Mouse (Mus musculus) kidney, embryonic 14.5 days (tissue): ENCODE measurements around the gene Umad1. TPM values are rescaled to one million over a fixed set of nuclear protein-coding genes. Genes with fewer than 3 reads are reported as not detected.

Experiments used
- ATAC-seq: fragments of 200-750 bp; cut with Nextera tagmentation; 2 replicates; pipeline ENCODE4 v1.8.0; 2017; ENCODE audit warnings: moderate number of reproducible peaks, mild to moderate bottlenecking, moderate TSS enrichment, moderate library complexity; ENCODE audit not compliant: low FRiP score, low TSS enrichment
- H3K27ac ChIP-seq: fragments of 300-500 bp; sonication (generic); 2 replicates; pipeline ENCODE4 v1.5.1; 2014; ENCODE audit warnings: low read depth, mild to moderate bottlenecking, low read length, moderate library complexity, mixed read lengths
- H3K27me3 ChIP-seq: fragments of 300-500 bp; sonication (generic); 2 replicates; pipeline ENCODE4 v1.6.1; 2014; ENCODE audit warnings: mild to moderate bottlenecking, low read length; ENCODE audit not compliant: control insufficient read depth, insufficient read depth
- H3K36me3 ChIP-seq: fragments of 300-500 bp; sonication (generic); 2 replicates; pipeline ENCODE4 v1.6.1; 2014; ENCODE audit warnings: low read length, mixed read lengths; ENCODE audit not compliant: control insufficient read depth, insufficient read depth
- H3K4me1 ChIP-seq: fragments of 300-500 bp; sonication (generic); 2 replicates; pipeline ENCODE4 v1.6.1; 2014; ENCODE audit warnings: low read length, mixed read lengths; ENCODE audit not compliant: control insufficient read depth, insufficient read depth
- H3K4me2 ChIP-seq: fragments of 300-500 bp; sonication (generic); replicated peaks from 2 replicates; pipeline ENCODE4 v1.6.1; 2014; ENCODE audit warnings: low read depth, mild to moderate bottlenecking, low read length
- H3K4me3 ChIP-seq: fragments of 300-500 bp; sonication (generic); 2 replicates; pipeline ENCODE4 v1.5.1; 2014; ENCODE audit warnings: mild to moderate bottlenecking, low read length
- H3K9ac ChIP-seq: fragments of 300-500 bp; sonication (generic); 2 replicates; pipeline ENCODE4 v1.6.1; 2014; ENCODE audit warnings: low read depth, mild to moderate bottlenecking, low read length, moderate library complexity
- H3K9me3 ChIP-seq: fragments of 300-500 bp; sonication (generic); 2 replicates; pipeline ENCODE4 v1.6.1; 2016; ENCODE audit warnings: low read length; ENCODE audit not compliant: control insufficient read depth
- WGBS: fragments of 180-500 bp; shearing (Covaris S2); extraction: QIAGEN DNeasy Blood & Tissue Kit; methylation state at CpG from one replicate; pipeline ENCODE4 v1.1.7; 2014; 5-methylcytosine and 5-hydroxymethylcytosine counted together
- polyA plus RNA-seq: library from polyadenylated mRNA; unstranded; fragments of >200 nt; fragmentation: Nextera tagmentation; extraction: Ambion mirVana; gene quantifications from 2 replicates; pipeline ENCODE4 v1.2.1, GENCODE M21; 2014

Umad1 gene
- polyA plus RNA-seq, 1 experiment from 2014 or later = 19.7 TPM

DNA sequence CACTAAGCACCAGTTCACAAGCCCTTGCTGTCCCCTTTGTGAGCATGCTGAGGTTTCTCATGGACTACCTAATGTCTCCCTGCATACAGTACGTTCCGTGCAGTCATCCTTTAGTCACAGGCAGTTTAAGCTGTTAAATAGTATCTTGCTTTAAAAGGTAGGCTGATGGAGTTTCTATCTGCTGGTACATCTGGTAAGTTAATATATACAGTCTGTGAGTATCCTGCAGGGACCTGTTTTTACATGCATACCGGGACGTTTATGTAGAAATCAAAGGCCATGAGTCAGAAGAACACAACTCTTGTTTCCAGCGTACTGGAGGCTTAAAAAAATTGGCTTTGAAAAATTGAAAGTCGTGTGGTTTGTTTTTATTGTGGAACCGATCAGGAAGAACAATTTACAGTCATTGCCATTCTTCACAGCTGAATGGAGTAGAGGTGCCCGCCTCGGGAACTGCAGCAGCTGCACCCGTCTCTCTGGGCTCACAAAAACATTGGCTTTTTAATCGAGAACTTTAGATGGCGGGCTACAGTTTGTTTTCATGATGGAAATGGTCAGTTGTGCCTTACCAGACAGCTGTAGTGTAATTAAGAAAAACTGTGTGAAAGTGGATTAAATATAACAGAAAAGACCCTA, 93.6 kb downstream of the Umad1 start:
- Histone ChIP-seq H3K27ac (peak overlapping the region; percentile 37; the same call in 1 of the 2 replicates), H3K9ac (no peak overlapping the region), H3K36me3 (no peaks in the 10 kb centered on the region), H3K4me2 (peak overlapping the region; percentile 19; the same call in 1 of the 2 replicates), H3K4me3 (no peak overlapping the region), H3K27me3 (no peaks in the 10 kb centered on the region), H3K9me3 (no peaks in the 10 kb centered on the region), H3K4me1 (peaks cover 7% of the 10 kb centered on the region; the same call in 1 of the 2 replicates)
- 24% methylated on average over 12 of the region's 12 CpGs for WGBS
- peak; percentile 52 for ATAC-seq

DNA sequence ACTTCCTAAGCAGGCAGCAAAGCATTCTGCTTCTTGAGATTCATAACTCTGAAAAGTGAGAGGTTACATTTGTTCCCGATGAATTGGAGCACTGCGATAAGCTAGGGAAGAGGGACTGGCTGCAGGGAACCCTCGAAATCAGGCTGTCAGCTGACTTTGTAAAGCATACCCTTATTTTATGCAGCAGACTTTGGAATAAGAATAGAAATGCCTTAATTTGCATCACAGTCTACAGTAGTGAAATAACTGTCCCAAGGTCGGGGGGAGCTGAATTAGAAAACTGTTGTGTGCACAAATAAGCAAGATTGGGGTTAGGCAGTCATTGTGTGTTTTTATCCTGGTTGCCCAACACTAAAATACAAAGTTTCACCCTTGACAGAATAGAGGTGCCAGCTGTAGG, 94.4 kb downstream of the Umad1 start:
- 73% methylated on average over 4 of the region's 4 CpGs for WGBS
- H3K4me1 ChIP-seq = peaks cover 7% of the 10 kb centered on the region; the same call in 1 of the 2 replicates
- H3K27ac ChIP-seq = no peak overlapping the region
- H3K4me2 ChIP-seq = no peak overlapping the region
- ATAC-seq = no peak
- H3K36me3 ChIP-seq = no peaks in the 10 kb centered on the region
- no peak overlapping the region for H3K9ac ChIP-seq
- no peaks in the 10 kb centered on the region for H3K9me3 ChIP-seq
- H3K4me3 ChIP-seq = no peak overlapping the region
- no peaks in the 10 kb centered on the region for H3K27me3 ChIP-seq

DNA sequence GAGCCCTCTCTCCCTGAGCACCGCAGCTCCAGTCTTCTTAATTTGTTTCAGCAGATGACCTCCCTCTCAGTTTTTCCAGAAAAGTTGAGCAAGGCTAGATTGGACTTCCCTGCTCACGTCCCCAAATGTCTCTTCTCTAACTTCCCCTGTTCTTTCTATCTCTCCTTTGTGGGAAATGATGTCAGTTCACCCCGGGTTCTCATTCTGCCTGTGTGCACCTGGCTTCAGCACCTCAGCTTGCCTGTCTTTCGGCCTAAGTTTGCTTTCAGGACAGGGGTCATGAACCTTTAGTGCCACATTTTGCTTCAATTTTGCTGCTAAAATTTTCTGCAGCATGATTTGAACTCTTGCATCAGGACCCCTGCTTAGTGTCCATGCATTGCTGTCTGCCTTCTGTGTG, 95.8 kb downstream of the Umad1 start:
- Histone ChIP-seq H3K4me3 (no peak overlapping the region), H3K36me3 (no peaks in the 10 kb centered on the region), H3K9me3 (no peaks in the 10 kb centered on the region), H3K4me2 (no peak overlapping the region), H3K9ac (no peak overlapping the region), H3K4me1 (peaks cover 7% of the 10 kb centered on the region; the same call in 1 of the 2 replicates), H3K27ac (no peak overlapping the region), H3K27me3 (no peaks in the 10 kb centered on the region)
- WGBS = 92% methylated on average over 4 of the region's 4 CpGs
- no peak for ATAC-seq

DNA sequence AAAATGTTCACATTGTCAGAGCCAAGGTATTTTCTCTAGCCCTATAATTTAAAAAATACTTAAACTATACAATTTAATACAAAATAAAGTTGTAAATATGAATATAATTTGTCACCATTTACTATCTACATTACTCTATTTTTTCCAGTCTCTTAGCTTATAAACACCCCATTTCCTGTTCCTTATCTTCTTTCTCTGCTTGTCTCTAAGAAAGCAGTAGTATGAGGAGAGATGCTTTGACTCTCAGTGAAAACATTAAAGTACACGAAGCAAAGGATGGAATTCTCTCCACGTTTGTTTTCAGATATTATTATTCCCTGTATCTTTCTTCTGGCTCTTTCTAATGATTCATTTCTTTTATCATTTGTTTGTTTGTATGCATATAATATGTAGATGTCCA, 99.1 kb downstream of the Umad1 start:
- ATAC-seq = no peak
- Histone ChIP-seq H3K4me1 (no peaks in the 10 kb centered on the region), H3K27ac (no peak overlapping the region), H3K27me3 (no peaks in the 10 kb centered on the region), H3K4me3 (no peak overlapping the region), H3K9me3 (no peaks in the 10 kb centered on the region), H3K36me3 (no peaks in the 10 kb centered on the region), H3K4me2 (no peak overlapping the region), H3K9ac (no peak overlapping the region)
- WGBS = 82% methylated on average over 2 of the region's 2 CpGs

DNA sequence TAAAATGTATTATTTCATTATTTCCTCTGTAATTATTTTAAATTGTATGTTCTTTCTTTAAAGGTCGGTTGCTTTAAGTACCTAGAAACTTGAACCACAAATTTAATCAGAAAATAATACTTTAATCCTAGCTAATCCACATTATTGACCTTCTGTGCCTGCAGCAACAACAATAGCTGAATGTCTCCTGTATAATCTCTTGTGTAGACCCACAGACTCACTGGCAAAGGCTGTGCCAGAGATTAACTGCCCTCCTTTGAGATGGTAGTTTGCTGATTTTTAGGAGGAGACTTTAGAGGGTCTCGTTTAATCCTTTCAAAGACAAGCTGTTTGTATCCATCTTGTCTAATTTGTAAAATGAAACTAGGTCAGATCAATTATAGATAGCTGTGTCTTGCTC, 99.7 kb downstream of the Umad1 start:
- H3K9me3 ChIP-seq = no peaks in the 10 kb centered on the region
- H3K27ac ChIP-seq = no peak overlapping the region
- H3K4me2 ChIP-seq = no peak overlapping the region
- H3K27me3 ChIP-seq = no peaks in the 10 kb centered on the region
- H3K4me1 ChIP-seq = no peaks in the 10 kb centered on the region
- 82% methylated on average over 2 of the region's 2 CpGs for WGBS
- H3K36me3 ChIP-seq = no peaks in the 10 kb centered on the region
- no peak overlapping the region for H3K9ac ChIP-seq
- no peak for ATAC-seq
- H3K4me3 ChIP-seq = no peak overlapping the region

DNA sequence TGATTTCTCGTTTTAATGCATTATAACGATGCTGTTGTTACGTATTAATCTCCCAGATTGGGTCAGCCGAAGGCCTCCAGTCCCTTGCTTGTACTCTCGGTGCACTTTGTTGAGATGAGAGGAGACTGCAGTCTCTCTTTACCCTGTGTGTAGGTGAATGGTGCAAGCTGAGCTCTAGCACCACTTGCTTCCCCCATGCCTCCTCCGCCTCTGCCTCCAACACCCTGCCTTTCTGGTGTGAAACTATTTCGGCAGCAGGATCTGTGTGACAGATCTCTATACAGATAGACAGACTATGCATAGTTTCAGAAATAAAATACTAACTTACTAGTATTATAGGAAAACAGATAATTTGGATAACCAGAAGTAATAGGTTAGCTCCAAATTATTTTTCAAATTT, 101.7 kb downstream of the Umad1 start:
- Histone ChIP-seq H3K36me3 (no peaks in the 10 kb centered on the region), H3K4me1 (no peaks in the 10 kb centered on the region), H3K9ac (no peak overlapping the region), H3K27ac (no peak overlapping the region), H3K9me3 (no peaks in the 10 kb centered on the region), H3K4me2 (no peak overlapping the region), H3K27me3 (no peaks in the 10 kb centered on the region), H3K4me3 (no peak overlapping the region)
- ATAC-seq = no peak
- 82% methylated on average over 7 of the region's 7 CpGs for WGBS

DNA sequence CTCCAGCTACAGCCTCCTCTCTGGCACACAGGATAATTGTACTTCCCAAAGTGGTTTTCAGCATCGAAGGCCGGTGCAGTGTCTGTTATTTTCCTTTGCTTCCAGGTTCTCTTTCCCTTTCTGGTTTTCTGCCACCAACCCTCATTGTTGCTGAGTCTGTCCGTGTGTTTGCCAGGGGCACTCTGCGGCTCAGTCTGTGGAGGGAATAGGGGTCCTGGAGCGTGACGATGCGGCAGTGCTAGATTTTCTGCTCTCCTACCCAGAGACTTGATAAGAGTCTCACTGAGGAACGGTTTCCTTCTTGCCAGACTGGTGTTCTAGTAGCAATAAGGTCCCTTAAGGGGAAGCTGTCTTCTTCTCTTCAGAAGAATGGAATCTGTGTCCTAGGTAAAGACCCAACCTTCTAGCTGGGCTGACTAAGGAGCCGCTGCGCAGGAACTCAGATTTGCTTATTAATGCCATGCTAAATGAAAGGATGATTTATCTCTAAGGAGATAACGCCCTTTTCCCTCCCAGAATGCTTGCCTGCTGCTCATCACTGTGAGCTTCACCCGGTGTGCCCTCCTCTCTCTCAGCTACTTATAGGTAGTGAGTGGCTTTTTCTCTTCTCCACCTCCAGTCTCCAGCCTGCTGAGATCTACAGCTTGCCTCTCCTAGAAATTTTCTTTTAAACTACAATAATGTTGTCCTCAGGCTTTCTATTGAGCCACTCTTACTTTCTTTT, 105.1 kb downstream of the Umad1 start:
- Histone ChIP-seq H3K4me1 (no peaks in the 10 kb centered on the region), H3K36me3 (no peaks in the 10 kb centered on the region), H3K9ac (no peak overlapping the region), H3K4me2 (no peak overlapping the region), H3K4me3 (no peak overlapping the region), H3K9me3 (no peaks in the 10 kb centered on the region), H3K27me3 (no peaks in the 10 kb centered on the region), H3K27ac (no peak overlapping the region)
- 72% methylated on average over 12 of the region's 12 CpGs for WGBS
- ATAC-seq = no peak

DNA sequence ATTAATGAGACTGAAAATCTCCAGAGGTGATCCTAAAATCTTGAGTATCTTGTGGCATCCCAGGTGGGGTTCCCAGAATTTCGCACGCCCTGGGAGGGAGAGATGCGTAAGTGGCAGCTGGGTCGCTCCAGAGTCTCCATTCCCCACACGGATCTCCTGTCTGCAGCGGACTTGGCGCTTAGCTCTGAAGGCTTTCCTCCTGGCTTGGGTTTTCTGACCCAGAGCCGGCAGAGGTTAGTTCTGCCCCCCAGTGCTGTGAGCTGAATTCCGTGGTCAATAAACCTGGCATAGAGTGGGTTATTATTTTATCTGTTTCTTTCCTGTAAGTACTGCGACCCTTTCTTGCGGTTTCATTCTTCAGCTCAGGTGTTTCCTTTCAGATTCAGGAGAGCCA, 105.7 kb downstream of the Umad1 start:
- H3K9me3 ChIP-seq = no peaks in the 10 kb centered on the region
- no peak overlapping the region for H3K4me2 ChIP-seq
- no peak for ATAC-seq
- no peaks in the 10 kb centered on the region for H3K36me3 ChIP-seq
- no peaks in the 10 kb centered on the region for H3K4me1 ChIP-seq
- 84% methylated on average over 11 of the region's 11 CpGs for WGBS
- H3K27ac ChIP-seq = no peak overlapping the region
- no peaks in the 10 kb centered on the region for H3K27me3 ChIP-seq
- no peak overlapping the region for H3K9ac ChIP-seq
- no peak overlapping the region for H3K4me3 ChIP-seq

DNA sequence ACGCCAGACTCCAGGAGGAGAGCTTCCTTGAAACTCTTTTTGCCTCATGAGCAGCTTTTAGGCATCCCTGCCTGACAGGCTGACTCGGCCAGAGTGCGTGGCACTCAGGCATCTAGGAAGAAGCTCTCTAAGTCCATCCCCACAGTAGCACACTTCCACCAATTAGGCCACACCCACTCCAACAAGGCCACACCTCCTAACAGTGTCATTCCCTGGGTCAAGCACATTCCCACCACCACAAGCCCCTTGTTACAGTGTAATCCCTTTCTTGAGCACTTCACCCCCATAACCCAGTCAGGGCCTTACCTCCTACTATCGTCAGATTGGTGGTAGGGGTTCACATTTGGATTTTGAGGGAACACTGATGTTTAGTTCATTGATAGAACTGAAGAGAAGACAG, 108.6 kb downstream of the Umad1 start:
- no peak for ATAC-seq
- Histone ChIP-seq H3K27me3 (no peaks in the 10 kb centered on the region), H3K4me3 (no peak overlapping the region), H3K9ac (no peak overlapping the region), H3K9me3 (no peaks in the 10 kb centered on the region), H3K4me1 (0 out of 2 replicates have a peak, but pooled peaks cover 2% of the 10 kb centered on the region), H3K27ac (no peak overlapping the region), H3K4me2 (no peak overlapping the region), H3K36me3 (no peaks in the 10 kb centered on the region)
- WGBS = 98% methylated on average over 4 of the region's 4 CpGs
